Mouse (Mus musculus) liver, embryonic 13.5 days (tissue): ENCODE measurements around the gene Rpl26. TPM values are rescaled to one million over a fixed set of nuclear protein-coding genes. Genes with fewer than 3 reads are reported as not detected.

Experiments
- ATAC-seq: fragments of 200-750 bp; cut with Nextera tagmentation; 2 replicates; pipeline ENCODE4 v1.8.0; 2017; ENCODE audit warnings: low read depth, mild to moderate bottlenecking, moderate number of reproducible peaks, moderate library complexity
- DNase-seq: peaks from one replicate; pipeline ENCODE4 v3.0.0; 2022
- H3K27ac ChIP-seq: fragments of 300-500 bp; sonication (generic); 2 replicates; pipeline ENCODE4 v1.5.1; 2015; ENCODE audit warnings: moderate library complexity, mild to moderate bottlenecking, inconsistent platforms
- H3K27me3 ChIP-seq: fragments of 300-500 bp; sonication (generic); 2 replicates; pipeline ENCODE4 v1.6.1; 2015; ENCODE audit warnings: mild to moderate bottlenecking, inconsistent platforms
- H3K36me3 ChIP-seq: fragments of 300-500 bp; sonication (generic); 2 replicates; pipeline ENCODE4 v1.6.1; 2015; ENCODE audit warnings: mild to moderate bottlenecking, inconsistent platforms
- H3K4me1 ChIP-seq: fragments of 300-500 bp; sonication (generic); replicated peaks from 2 replicates; pipeline ENCODE4 v1.6.1; 2015; ENCODE audit warnings: inconsistent platforms
- H3K4me2 ChIP-seq: fragments of 300-500 bp; sonication (generic); 2 replicates; pipeline ENCODE4 v1.6.1; 2015; ENCODE audit warnings: inconsistent platforms, mild to moderate bottlenecking, moderate library complexity
- H3K4me3 ChIP-seq: fragments of 300-500 bp; sonication (generic); replicated peaks from 2 replicates; pipeline ENCODE4 v1.5.1; 2015; ENCODE audit warnings: mild to moderate bottlenecking, inconsistent platforms
- H3K9ac ChIP-seq: fragments of 300-500 bp; sonication (generic); 2 replicates; pipeline ENCODE4 v1.6.1; 2015; ENCODE audit warnings: mild to moderate bottlenecking, inconsistent platforms
- H3K9me3 ChIP-seq: fragments of 300-500 bp; sonication (generic); replicated peaks from 2 replicates; pipeline ENCODE4 v1.6.1; 2016; ENCODE audit warnings: inconsistent platforms
- WGBS: fragments of 180-500 bp; shearing (Covaris S2); methylation state at CpG from one replicate; pipeline ENCODE4 v1.1.7; 2015; ENCODE audit not compliant: insufficient replicate concordance; 5-methylcytosine and 5-hydroxymethylcytosine counted together
- polyA plus RNA-seq: library from polyadenylated mRNA; unstranded; fragments of >200 nt; fragmentation: Nextera tagmentation; extraction: Ambion mirVana; gene quantifications from 2 replicates; pipeline ENCODE4 v1.2.1, GENCODE M21; 2015

Gene Rpl26
- polyA plus RNA-seq, 1 experiment from 2014 or later: 881 TPM

- H3K9me3 ChIP-seq: no peaks in the 10 kb centered on the region
- DNase-seq: no peak
- H3K36me3 ChIP-seq: no peaks in the 10 kb centered on the region
- ATAC-seq: peak; percentile 71
- no peak overlapping the region for H3K27ac ChIP-seq
- no peak overlapping the region for H3K4me2 ChIP-seq
- H3K27me3 ChIP-seq: peaks cover 7% of the 10 kb centered on the region
- 7% methylated on average over 9 of the region's 9 CpGs for WGBS
- no peak overlapping the region for H3K4me3 ChIP-seq
- H3K9ac ChIP-seq: no peak overlapping the region
- peaks cover 16% of the 10 kb centered on the region for H3K4me1 ChIP-seq
These were observed 36.7 kb upstream of the Rpl26 start for GRCm38 (mm10) chr11:68864544-68865189.

GRCm38 (mm10) chr11:68871277-68871676 lies 30.1 kb upstream of the Rpl26 start:
- DNase-seq (no peak), ATAC-seq (no peak)
- H3K27ac ChIP-seq: no peak overlapping the region
- no peaks in the 10 kb centered on the region for H3K9me3 ChIP-seq
- H3K36me3 ChIP-seq: no peaks in the 10 kb centered on the region
- 69% methylated on average over 9 of the region's 9 CpGs for WGBS
- H3K4me1 ChIP-seq: peaks cover 10% of the 10 kb centered on the region; the same call in 1 of the 2 replicates
- H3K27me3 ChIP-seq: peaks cover 3% of the 10 kb centered on the region; the same call in 1 of the 2 replicates
- H3K9ac ChIP-seq: no peak overlapping the region
- no peak overlapping the region for H3K4me3 ChIP-seq
- no peak overlapping the region for H3K4me2 ChIP-seq

GRCm38 (mm10) chr11:68871748-68872147 lies 29.6 kb upstream of the Rpl26 start, which contains the start of gene Ndel1:
Gene Ndel1, minus strand, starts transcription at chr11:68871858.
- Histone ChIP-seq H3K9ac (no peak within 1 kb of the TSS), H3K4me3 (no peak within 1 kb of the TSS), H3K9me3 (no peaks in the 10 kb centered on the region), H3K27me3 (no peaks in the 10 kb centered on the region), H3K4me2 (no peak within 1 kb of the TSS), H3K36me3 (no peaks in the 10 kb centered on the region), H3K4me1 (peaks cover 8% of the 10 kb centered on the region; the same call in 1 of the 2 replicates), H3K27ac (no peak within 1 kb of the TSS)
- DNase-seq (no peak), ATAC-seq (no peak)
- WGBS: 28% methylated on average over 6 of the region's 6 CpGs

- no peaks in the 10 kb centered on the region for H3K27me3 ChIP-seq
- H3K4me1 ChIP-seq: peaks cover 12% of the 10 kb centered on the region
- 0% methylated on average over 2 of the region's 2 CpGs for WGBS
- H3K36me3 ChIP-seq: no peaks in the 10 kb centered on the region
- H3K9me3 ChIP-seq: no peaks in the 10 kb centered on the region
- no peak overlapping the region for H3K9ac ChIP-seq
- DNase-seq (peak; percentile 48), ATAC-seq (0 out of 2 replicates have a peak, but pooled peaks have one; percentile 23)
- no peak overlapping the region for H3K27ac ChIP-seq
- no peak overlapping the region for H3K4me3 ChIP-seq
- no peak overlapping the region for H3K4me2 ChIP-seq
These were observed 26.5 kb upstream of the Rpl26 start for GRCm38 (mm10) chr11:68874841-68875240.

- no peaks in the 10 kb centered on the region for H3K36me3 ChIP-seq
- H3K4me3 ChIP-seq: no peak overlapping the region
- H3K4me1 ChIP-seq: peaks cover 21% of the 10 kb centered on the region
- ATAC-seq (no peak), DNase-seq (no peak)
- no peaks in the 10 kb centered on the region for H3K27me3 ChIP-seq
- no peak overlapping the region for H3K9ac ChIP-seq
- H3K27ac ChIP-seq: no peak overlapping the region
- WGBS: 57% methylated on average over 5 of the region's 5 CpGs
- H3K4me2 ChIP-seq: no peak overlapping the region
- no peaks in the 10 kb centered on the region for H3K9me3 ChIP-seq
These were observed 22.6 kb upstream of the Rpl26 start for GRCm38 (mm10) chr11:68878811-68879210.

GRCm38 (mm10) chr11:68882107-68882506 lies 19.3 kb upstream of the Rpl26 start:
- no peak overlapping the region for H3K27ac ChIP-seq

GRCm38 (mm10) chr11:68883843-68884242 lies 17.5 kb upstream of the Rpl26 start:
- Histone ChIP-seq H3K4me2 (peak overlapping the region; percentile 55), H3K4me1 (peaks cover 32% of the 10 kb centered on the region), H3K36me3 (no peaks in the 10 kb centered on the region), H3K9me3 (no peaks in the 10 kb centered on the region), H3K9ac (peak overlapping the region; percentile 62), H3K4me3 (peak overlapping the region; percentile 21), H3K27ac (peak overlapping the region; percentile 62; the same call in 1 of the 2 replicates), H3K27me3 (no peaks in the 10 kb centered on the region)
- DNase-seq: no peak
- ATAC-seq: no peak
- WGBS: 44% methylated on average over 2 of the region's 2 CpGs

More at GRCm38 (mm10) chr11:68882107-68882506, 19.3 kb upstream of the Rpl26 start:
- Histone ChIP-seq H3K4me1 (peaks cover 35% of the 10 kb centered on the region), H3K9ac (no peak overlapping the region), H3K4me3 (no peak overlapping the region), H3K9me3 (no peaks in the 10 kb centered on the region), H3K36me3 (no peaks in the 10 kb centered on the region), H3K27me3 (no peaks in the 10 kb centered on the region), H3K4me2 (0 out of 2 replicates have a peak overlapping the region, but pooled peaks have one; percentile 13)
- 41% methylated on average over 14 of the region's 14 CpGs for WGBS
- no peak for DNase-seq
- no peak for ATAC-seq

GRCm38 (mm10) chr11:68884368-68884767 lies 17.0 kb upstream of the Rpl26 start:
- Histone ChIP-seq H3K4me2 (peak overlapping the region; percentile 55), H3K9me3 (no peaks in the 10 kb centered on the region), H3K27ac (peak overlapping the region; percentile 74), H3K4me1 (peaks cover 37% of the 10 kb centered on the region), H3K9ac (peak overlapping the region; percentile 62), H3K36me3 (no peaks in the 10 kb centered on the region), H3K27me3 (no peaks in the 10 kb centered on the region), H3K4me3 (peak overlapping the region; percentile 21)
- ATAC-seq: peak; percentile 99
- WGBS: 31% methylated on average over 5 of the region's 5 CpGs
- peak; percentile 70 for DNase-seq

GRCm38 (mm10) chr11:68886091-68886490 lies 15.3 kb upstream of the Rpl26 start:
- H3K4me2 ChIP-seq: no peak overlapping the region
- peaks cover 42% of the 10 kb centered on the region for H3K4me1 ChIP-seq
- H3K4me3 ChIP-seq: no peak overlapping the region
- H3K9me3 ChIP-seq: no peaks in the 10 kb centered on the region
- DNase-seq (no peak), ATAC-seq (no peak)
- no peak overlapping the region; the same call in none of the 2 replicates for H3K27ac ChIP-seq
- WGBS: 81% methylated on average over 5 of the region's 5 CpGs
- H3K27me3 ChIP-seq: no peaks in the 10 kb centered on the region
- no peak overlapping the region for H3K9ac ChIP-seq
- no peaks in the 10 kb centered on the region for H3K36me3 ChIP-seq

- peaks cover 49% of the 10 kb centered on the region for H3K4me1 ChIP-seq
- H3K27me3 ChIP-seq: no peaks in the 10 kb centered on the region
These were observed 13.1 kb upstream of the Rpl26 start, which contains the start of gene Rnf222 for GRCm38 (mm10) chr11:68888253-68888652. Gene Rnf222, plus strand, starts transcription at chr11:68888553.

GRCm38 (mm10) chr11:68888653-68889052 lies 12.7 kb upstream of the Rpl26 start:
- Histone ChIP-seq H3K9ac (no peak overlapping the region), H3K4me2 (no peak overlapping the region), H3K36me3 (no peaks in the 10 kb centered on the region), H3K4me3 (no peak overlapping the region), H3K27ac (no peak overlapping the region), H3K9me3 (no peaks in the 10 kb centered on the region), H3K4me1 (peaks cover 49% of the 10 kb centered on the region), H3K27me3 (no peaks in the 10 kb centered on the region)
- WGBS: 45% methylated on average over 2 of the region's 2 CpGs
- ATAC-seq (no peak), DNase-seq (no peak)

More at GRCm38 (mm10) chr11:68888253-68888652, 13.1 kb upstream of the Rpl26 start, which contains the start of gene Rnf222:
- no peak within 1 kb of the TSS for H3K4me3 ChIP-seq
- no peak within 1 kb of the TSS for H3K9ac ChIP-seq
- WGBS: 41% methylated on average over 6 of the region's 6 CpGs
- no peaks in the 10 kb centered on the region for H3K36me3 ChIP-seq
- H3K4me2 ChIP-seq: no peak within 1 kb of the TSS
- no peak within 1 kb of the TSS for H3K27ac ChIP-seq
- DNase-seq: no peak
- ATAC-seq: no peak
- no peaks in the 10 kb centered on the region for H3K9me3 ChIP-seq

GRCm38 (mm10) chr11:68890625-68891024 lies 10.8 kb upstream of the Rpl26 start:
- H3K4me3 ChIP-seq: no peak overlapping the region
- no peak for ATAC-seq
- H3K4me1 ChIP-seq: peaks cover 40% of the 10 kb centered on the region
- no peaks in the 10 kb centered on the region for H3K27me3 ChIP-seq
- WGBS: 22% methylated on average over 2 of the region's 2 CpGs
- no peaks in the 10 kb centered on the region for H3K36me3 ChIP-seq
- no peaks in the 10 kb centered on the region for H3K9me3 ChIP-seq
- H3K4me2 ChIP-seq: no peak overlapping the region
- no peak overlapping the region for H3K9ac ChIP-seq
- DNase-seq: no peak
- H3K27ac ChIP-seq: no peak overlapping the region
